Mouse (Mus musculus) frontal cortex, postnatal 10 days (tissue): ENCODE results near the gene Phka2.

Experiments
- DNase-seq, 2 experiments: peaks; one replicate each; pipeline ENCODE4 v3.0.0; 2022; ENCODE audit warnings: low spot score in 2 of 2, mixed read lengths in 1 of 2

The Phka2 gene

DNA sequence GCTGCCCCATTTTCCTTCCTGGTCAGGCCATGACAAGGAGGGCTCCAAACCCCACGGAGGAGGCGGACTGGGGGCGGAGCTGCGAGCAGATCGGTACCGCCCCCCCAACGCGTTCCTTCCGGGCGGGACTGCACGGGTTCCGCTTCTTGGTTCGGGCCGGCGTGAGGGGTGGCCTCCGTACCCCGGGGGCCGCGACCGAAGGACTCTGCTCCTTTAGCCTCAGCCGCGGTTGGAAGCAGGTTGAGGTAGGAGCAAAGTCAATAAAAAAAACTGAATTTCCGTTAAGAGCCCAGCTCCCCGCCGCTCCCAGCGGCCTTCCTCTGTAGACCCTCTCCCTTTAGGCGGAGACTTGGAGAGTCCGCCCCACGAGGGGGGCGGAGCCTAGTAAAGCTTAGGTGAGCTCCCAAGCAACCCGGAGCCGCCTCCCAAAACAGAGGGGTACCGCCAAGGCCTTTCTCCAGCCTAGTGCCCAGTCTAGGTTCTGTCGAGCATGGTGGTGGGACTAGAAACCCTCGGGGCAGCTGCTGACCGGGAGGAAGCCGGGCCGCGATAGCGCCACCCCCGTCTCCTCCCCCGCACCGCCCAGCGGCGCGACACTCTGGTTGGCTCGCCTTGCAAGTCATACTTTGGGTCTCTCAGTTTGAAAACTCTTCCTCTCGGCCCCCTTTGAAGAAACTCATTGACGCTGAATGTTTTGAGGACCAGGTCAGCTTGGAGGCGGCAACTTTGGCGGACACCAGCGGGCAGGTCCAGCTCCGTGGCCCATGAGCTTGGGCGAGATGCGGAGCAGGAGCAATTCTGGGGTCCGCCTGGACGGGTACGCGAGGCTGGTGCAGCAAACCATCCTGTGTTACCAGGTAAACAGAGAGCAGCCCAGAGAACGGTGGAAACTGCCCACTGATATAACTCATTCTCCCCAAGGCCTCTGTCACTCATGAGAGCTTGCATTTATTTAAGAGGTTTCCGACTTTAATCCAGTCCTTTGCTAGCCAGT lies at the start of gene Phka2:
Gene Phka2, plus strand, starts transcription at position 119 of the 994 bp plus-strand sequence.
- peak; percentile 71 to 75 for DNase-seq

DNA sequence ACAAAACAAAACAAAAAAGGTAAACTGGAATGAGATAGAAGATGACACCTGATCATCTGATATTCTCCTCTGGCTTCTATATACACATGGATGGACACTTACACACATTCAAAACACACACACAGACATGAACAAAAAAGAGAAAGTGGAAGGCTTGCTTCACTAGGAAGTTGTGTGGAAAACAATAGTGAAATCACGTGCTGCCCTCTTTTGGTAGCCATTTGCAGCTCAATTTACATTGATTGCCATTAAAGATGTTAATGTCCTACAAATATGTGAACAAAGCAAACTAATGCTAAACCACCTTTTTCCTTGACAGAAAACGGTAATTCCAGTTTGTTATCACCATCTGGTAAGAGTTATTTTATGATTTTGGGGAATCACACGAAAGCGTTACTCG lies 46.3 kb upstream of the Phka2 start:
- no peak for DNase-seq

DNA sequence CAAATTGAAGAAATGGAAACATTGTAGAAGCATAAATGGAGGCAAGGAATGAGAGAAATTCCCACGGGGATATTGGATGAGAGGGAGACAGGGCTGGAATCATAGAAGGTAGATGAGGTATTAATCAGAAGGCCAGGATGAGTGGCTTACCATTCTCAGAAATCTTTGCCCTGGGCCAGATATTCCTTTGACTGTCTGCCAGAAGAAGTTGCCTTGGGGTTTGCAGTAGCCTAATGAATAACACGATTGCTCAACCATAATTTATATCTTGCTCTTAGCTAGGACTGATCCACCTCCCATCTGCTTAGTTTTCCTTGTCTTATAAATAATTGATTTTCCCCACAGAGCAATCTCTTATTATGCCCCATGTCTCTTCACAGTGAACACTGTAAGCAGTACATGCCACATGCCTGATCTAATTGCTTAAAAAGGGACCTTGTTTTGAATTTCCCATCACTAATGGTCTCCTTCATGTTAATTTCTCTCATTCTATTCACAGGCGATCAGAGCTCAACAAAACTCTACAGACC lies 30.6 kb upstream of the Phka2 start:
- no peak for DNase-seq

DNA sequence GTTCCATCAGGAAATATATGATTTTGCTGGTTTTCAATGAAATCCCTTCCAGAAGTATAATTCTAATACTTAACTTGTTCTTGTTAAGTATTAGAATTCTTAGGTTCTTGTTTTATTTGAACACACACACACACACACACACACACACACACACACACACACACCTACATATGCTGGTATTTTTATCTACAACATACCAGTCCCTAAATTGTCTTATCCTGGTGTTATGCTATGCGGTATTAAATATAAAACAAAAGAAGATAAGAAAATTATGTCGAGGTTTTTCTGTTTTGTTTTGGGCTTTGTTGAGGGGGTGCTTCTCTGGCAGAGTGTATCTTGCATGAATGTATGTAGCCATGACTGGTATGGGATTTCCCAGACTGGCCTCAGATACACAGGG lies 12.2 kb upstream of the Phka2 start:
- no peak for DNase-seq

DNA sequence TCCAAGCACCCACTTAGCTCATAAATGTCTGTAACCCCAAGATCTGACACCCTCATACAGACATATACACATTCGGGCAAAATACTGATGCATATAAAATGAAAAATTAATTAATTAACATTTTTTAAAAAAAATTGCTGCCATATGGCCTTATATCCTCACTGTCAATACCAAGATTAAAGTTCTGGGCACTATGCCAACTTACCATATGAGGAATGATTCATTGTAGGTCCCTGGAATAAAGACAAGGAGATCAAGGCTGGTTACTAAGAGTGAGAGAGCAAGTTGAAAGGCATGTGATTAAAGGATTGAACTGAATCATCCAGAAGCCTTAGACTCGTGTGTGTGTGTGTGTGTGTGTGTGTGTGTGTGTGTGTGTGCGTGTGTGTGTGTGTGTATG lies 7.6 kb upstream of the Phka2 start:
- DNase-seq: no peak

DNA sequence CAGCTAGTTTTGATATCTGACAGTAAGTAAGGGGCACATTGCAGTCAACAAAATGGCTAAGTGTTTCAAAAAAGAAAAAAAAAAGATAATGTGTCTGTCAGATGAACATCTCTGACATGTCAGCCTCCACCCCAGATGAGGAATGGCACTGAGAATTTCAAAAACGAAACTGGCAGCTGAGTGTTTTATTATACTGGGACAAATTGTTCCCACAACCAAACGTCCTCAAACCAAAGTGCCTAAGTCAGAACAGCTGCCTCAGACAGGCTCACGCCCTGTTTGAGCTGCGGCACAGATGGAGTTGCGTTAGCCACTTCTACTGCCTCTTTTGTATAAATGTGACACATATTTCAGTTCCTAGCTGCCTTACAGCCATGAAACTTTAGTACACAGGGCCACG lies 7.0 kb upstream of the Phka2 start:
- no peak for DNase-seq

DNA sequence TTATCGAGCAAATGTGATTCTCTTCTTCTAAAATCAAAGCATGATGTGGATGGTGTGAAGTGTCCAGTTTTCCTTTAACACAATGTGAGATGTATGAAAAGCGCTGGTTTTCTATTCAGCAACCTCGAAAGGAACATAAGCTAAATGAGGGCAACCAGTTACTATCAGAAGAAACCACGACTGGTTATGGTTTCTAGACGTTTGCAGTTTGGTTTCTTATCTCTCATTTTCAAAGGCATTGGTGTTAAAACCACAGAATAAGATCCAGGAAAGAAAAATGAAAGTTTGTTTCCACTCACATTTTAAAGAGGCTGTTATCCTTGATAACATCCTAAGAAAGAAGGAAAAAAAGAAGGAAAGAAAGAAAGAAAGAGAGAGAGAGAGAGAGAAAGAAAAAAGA lies 5.5 kb upstream of the Phka2 start:
- no peak for DNase-seq

DNA sequence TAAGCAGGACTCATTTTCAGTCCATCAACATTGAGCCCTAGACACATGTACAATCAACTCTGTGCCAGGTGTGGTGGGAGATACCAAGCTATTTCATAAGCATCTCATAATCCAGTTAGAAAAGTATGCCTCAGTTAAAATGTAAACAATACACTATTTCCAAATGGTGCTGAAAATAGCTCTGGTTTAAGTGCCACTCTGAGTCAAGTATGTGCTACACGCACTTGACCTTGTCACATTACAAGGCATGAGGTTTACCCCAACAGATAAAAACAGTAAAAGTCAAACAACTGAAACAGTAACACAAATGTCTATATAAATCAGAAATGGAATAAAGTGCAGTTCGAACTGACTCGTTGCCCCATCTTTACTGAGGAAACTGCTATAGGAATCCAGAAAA lies 871 bp upstream of the Phka2 start:
- no peak for DNase-seq

DNA sequence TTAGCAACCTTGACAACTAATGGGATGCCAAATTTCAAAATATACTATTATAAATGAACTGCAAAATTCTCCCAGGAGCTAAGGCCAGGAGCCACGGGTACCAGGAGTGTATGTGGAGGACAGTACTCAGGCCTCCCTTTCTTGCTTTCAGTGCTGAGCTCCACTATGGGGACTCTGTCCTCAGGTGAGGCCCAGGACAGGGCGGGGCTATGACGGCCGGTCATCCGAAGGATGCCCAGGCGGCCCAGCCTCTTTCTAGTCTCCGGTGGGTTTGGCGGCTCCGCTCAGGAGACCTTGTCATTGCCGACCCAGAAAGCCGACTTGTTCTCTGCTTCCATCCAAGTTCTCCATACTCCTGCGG lies 299 bp upstream of the Phka2 start:
- DNase-seq: no peak

DNA sequence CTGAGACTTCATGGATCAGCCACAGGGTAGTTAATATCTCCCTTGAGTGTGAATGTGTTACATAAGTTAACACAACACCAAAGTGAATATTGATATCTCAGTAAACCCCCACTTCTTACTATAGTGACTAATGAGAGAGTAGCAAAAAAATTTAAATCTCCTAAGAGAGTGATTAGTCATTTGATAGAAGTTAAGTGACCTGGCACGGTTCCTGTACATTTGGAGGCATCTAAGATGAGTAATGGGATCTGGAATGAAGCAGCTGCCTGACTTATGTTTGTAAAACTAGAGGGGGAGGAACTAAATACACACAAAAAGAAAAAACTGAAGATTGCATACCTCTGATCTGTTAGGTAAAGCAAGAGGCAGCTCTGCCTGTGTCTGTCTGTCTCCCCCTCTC lies 7.1 kb downstream of the Phka2 start:
- DNase-seq: no peak

DNA sequence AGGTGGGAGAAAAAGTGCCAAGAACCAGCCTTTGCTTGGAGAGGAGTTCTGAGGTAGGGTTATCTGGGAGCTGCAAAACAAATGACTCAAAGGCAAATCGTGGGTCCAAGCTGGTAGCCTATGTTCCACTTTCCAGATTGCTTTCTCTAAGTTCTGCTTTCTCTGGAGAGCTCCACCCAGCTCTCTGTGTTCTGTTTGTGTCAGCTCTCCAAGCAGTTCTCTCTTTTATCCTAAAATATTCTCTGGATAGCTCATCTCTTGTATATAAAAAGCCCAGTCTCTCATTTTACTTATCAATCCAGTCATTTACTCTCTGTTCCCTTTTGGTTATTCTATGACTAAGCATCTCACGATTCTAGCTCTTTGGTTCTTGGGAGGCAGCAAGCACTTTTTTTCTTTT lies 8.2 kb downstream of the Phka2 start:
- no peak for DNase-seq

DNA sequence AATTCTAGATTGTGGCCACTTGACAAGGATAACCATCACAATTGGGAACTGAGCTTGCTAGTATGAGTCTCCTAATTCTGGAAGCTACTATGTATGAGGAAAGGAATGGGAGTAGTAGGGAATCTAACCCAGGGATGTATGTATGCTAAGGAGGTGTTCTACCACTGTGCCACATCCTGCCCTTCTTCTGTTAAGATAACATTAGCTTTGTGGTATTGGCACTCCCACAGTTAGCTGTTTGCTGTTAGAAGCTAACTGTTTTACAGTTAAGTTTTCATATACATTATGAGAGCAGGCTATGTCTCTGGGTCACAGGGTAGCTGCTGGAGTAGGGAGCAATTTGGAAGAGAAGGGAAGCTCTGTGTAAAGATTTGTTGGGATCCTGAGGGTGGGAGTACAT lies 14.1 kb downstream of the Phka2 start:
- DNase-seq: no peak

DNA sequence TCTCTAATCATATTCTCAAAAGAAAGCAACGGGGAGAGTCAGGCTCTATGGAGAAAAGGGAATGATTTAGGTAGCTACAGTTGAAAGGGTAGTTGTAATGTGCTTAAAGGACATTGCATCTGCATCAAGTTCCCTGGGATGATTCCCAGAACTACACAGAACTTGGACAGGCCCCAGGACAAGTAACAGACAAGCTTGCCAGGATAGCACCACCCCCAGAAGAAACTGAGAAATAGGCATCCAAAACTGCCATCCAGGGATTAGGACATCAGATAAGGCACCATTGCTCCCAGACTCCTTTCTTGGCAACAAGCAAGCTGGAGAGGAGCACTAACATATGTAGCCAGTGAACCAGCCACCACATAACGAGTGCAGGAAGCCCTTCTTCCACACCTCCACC lies 40.8 kb downstream of the Phka2 start:
- DNase-seq: no peak

DNA sequence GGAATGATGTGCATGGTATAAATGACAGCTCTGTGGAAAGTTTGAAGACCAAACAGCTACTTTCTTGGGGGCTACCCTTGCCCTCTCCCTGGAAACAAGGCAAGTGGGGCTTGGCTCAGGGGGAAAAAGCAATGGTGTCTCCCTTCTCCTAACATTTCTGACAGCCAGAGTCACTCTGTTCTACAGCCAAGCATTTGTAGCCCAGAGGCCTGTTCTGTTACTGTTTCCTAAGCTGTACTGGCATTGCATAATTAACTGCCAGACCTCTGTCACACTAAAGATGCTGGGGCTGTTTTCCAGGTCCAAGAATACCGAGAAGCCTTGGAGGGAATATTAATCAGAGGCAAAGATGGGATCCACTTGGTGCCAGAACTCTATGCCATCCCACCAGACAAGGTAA lies 46.9 kb downstream of the Phka2 start:
- DNase-seq: no peak

DNA sequence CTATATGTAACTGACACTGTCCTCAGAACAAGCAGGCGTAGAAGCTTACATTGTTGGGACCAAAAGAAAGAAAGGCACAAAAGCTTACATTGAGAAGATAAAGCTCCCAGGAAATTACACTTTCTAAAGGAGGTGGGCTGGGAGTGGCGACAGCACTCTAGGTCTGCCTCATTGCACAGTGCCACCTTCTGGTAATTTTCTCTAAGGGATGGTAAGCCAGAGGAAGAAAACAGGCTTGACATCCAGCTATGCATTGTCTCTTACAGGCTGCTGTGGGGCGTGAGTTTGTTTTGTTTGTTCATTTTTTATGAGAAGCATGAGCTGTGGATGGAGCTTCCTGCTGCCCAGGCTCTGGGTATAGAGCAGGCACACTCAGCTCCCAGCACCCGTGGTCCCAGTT lies 50.1 kb downstream of the Phka2 start:
- no peak for DNase-seq

DNA sequence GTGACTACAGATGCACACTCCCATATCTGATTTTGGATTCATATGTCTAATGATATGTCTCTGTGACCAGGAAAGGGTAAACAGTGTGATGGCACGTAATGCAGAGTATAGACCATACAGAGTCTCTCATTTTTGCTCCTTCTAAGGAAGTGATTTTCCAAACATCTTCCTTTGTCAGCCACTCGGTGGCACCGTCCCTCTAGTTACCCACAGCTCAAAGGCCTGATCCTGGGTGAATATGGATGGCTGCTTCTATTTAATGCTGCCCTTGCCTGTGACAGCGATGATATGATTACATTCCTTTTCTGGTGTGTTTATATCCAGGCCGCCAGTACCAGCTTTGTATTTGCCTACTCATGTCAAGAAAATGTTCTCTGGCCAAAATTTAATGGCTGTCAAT lies 81.6 kb downstream of the Phka2 start:
- DNase-seq: no peak

DNA sequence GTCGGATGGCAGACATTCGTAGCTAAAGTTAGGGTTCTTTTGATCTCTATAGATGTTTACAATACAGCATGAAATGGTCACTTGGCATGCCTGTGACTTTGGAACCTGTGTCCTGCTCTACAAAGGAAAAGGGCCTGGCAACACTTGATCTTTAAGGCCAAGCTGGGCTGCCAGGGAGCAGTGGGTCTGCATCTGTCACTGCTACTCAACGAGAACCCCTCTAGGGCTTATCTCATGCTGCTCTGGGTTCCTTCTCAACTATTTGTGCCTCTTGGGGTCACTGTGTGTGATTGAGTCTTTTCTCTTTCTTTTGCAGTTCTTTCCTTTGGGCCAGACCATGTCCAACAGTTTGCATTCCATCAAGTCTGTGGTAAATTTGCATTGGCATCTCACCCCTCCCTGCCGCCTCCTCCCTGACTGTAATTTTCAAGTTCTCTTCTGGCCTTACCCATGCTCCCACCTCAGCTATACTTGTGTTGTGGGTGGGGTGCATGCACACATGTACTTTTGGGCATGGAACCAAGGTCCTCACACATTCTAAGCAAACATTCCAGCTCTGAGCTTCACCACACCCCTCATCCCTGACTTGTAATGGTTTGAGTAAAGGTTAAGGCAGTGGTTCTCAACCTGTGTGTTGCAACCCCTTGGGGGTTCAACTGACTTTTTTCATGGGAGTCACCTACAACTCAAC lies 82.3 kb downstream of the Phka2 start:
- DNase-seq: no peak

DNA sequence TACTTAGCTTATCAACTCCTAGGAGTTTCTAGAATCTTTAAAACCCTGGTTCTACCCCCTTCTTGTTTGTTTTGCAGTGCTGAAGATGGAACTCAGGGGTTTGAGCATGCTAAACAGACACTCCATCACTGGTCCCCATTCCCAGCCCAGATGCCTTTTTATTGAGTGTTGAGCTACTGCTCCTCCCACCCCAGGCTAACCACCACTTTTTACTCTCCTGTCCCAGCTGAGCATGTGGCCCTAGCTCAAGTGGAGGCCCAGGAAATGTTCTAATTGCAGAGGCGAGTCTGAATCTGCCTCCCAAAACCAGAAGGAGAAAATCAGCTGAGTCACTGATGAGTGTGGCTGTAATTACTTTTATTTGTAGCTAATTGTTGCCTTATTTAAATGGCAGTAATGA lies 83.1 kb downstream of the Phka2 start:
- DNase-seq: no peak

DNA sequence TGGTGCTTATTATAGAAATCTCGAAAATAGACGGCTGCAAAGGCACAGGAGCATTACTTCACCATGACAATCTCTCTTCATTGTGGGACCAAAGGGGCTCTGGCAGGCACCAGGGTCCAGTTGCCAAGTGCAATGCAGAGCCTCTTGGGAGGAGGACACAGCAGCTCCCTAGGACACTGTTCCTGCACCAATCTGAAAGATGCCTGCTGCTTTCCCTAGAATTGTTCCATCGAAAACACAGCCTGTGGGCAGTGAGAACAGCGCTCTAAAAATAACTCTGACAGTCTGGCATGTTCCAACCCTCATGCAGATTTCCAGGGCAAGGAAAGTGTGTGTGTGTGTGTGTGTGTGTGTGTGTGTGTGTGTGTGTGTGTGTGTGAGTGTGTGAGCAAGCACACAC lies 86.6 kb downstream of the Phka2 start:
- peak in 1 of 2 experiments; percentile 28 for DNase-seq

DNA sequence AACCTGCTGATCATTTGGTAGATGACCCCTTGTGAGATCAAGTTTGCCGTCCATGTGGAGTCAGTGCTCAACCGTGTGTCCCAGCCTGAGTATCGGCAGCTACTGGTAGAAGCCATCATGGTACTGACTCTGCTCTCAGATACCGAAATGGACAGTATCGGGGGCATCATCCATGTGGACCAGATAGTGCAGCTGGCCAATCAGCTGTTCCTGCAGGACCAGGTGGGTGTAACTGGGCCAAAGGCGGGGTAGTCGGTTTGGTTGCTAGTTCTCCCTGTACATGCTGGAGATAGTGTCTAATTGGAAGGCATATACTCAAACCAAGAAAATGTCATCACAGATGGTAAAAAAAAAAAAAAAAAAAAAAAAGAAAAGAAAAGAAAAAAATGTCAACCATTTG lies 88.2 kb downstream of the Phka2 start:
- no peak for DNase-seq

DNA sequence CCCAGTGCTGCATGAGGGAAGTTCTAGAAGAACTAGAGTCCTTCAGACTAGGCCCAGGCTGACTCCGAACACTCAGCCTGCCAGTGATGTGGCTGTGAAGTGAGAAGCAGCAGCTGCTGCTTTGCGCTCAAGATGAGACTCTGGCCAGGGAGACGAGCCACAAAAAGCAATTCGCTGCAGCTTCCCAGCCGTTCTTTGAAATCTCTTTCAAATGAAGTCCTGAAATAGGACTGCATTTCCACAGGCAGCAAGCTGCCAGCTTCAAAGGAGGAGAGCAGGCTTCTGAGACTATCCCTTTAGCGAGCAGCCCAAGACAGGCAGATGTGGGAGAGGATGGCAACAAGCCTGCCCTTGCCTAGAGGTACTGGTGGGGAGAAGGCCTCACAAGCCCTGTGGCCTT lies 91.0 kb downstream of the Phka2 start:
- DNase-seq: no peak

DNA sequence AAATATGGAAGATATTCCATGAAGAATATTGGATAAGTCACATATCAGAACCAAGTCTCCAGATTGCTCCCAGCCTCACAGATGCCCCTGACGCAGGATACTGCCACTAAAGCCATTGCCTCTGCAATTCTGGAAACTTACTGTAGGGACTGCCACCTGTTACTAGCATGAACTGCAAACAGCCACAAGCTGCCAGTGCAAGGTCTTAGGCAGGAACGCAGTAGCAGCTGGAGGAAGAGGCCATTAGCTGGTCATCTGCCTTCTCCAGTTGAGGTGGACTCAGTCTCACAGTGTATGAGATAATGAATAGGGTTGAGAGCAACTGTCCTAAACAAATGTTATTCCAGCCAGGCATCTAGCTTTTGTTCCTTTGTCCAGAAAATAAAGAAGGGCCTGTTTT lies 96.1 kb downstream of the Phka2 start:
- no peak for DNase-seq
